Comparison of ENCODE assay signal across 9 mouse cellular contexts in genomic region chr17:80179959-80180358, GRCm38 (mm10). TPM values are rescaled to one million over a fixed set of nuclear protein-coding genes. Genes with fewer than 3 reads are reported as not detected.
DNase-seq lines count a peak whose midpoint lies in the region; ATAC-seq and TF ChIP-seq lines count a peak whose summit lies in the region.
"Had no signal": no experiment of that assay in that cellular context is flagged by ENCODE, and none has a peak within 500 bp of the region (broad histone marks: within the 10 kb centered on the region; RNA-seq: fewer than 3 reads in every experiment).

No protein-coding gene starts in this region.

- TF ChIP-seq CTCF in G1E (IDR thresholded peaks at IDR 0.05; ENCODE audit: low read depth, low read length), result peak; percentile 86
- peak; percentile 94 for TF ChIP-seq CTCF in forebrain, postnatal 0 days (IDR thresholded peaks at IDR 0.05; ENCODE audit: low read depth)

- no peak overlapping the region for H3K4me3 ChIP-seq in G1E (ENCODE audit: low read depth, low read length)
- H3K4me3 ChIP-seq in forebrain, postnatal 0 days (ENCODE audit: low read depth, low read length), result no peak overlapping the region
- H3K4me3 ChIP-seq in neural tube, embryonic 15.5 days (replicated peaks), result no peak overlapping the region
- H3K4me3 ChIP-seq: megakaryocyte, embryonic 14.5 days had no signal

- no peak overlapping the region for H3K9ac ChIP-seq in forebrain, postnatal 0 days
- H3K9ac ChIP-seq in neural tube, embryonic 15.5 days (replicated peaks), result no peak overlapping the region

- intact Hi-C loops in heart, postnatal 36 days (cut with DNase I), result loop anchor here (1.0 to 10.0 kb wide), 3 partner anchors 55 to 318 kb away; partner anchors contain the start of gene Galm

- peaks cover 3% of the 10 kb centered on the region; the same call in 1 of the 2 replicates for H3K4me1 ChIP-seq in G1E (ENCODE audit: insufficient read depth, low read depth, low read length)
- H3K4me1 ChIP-seq in forebrain, postnatal 0 days (ENCODE audit: insufficient read depth), result no peaks in the 10 kb centered on the region; the same call in 1 of the 2 replicates
- no peaks in the 10 kb centered on the region for H3K4me1 ChIP-seq in neural tube, embryonic 15.5 days

- H3K36me3 ChIP-seq in G1E (replicated peaks), result no peaks in the 10 kb centered on the region
- no peaks in the 10 kb centered on the region for H3K36me3 ChIP-seq in forebrain, postnatal 0 days (ENCODE audit: insufficient read depth)
- no peaks in the 10 kb centered on the region for H3K36me3 ChIP-seq in neural tube, embryonic 15.5 days

- peak; percentile 32 for DNase-seq in G1E (ENCODE audit: low spot score)
- peak; percentile 82 for DNase-seq in cerebellum, adult 18-20 months
- peak; percentile 85 for DNase-seq in forebrain, postnatal 0 days
- peak; percentile 74 to 79 for DNase-seq in heart, postnatal 36 days
- DNase-seq in layer of hippocampus, adult 11-12 months (ENCODE audit: low spot score), result peak; percentile 75
- peak; percentile 74 to 78 for DNase-seq in lung, adult 18-20 months
- DNase-seq in thymus, adult 18-20 months, result peak; percentile 42 to 51

- H3K27ac ChIP-seq in forebrain, postnatal 0 days (ENCODE audit: low read depth, low read length), result no peak overlapping the region
- H3K27ac ChIP-seq in neural tube, embryonic 15.5 days (replicated peaks), result no peak overlapping the region

- WGBS in forebrain, postnatal 0 days, result 0% methylated on average over 6 of the region's 6 CpGs
- under 1% methylated on average over 6 of the region's 6 CpGs for WGBS in neural tube, embryonic 15.5 days

- peaks cover 11% of the 10 kb centered on the region for H3K27me3 ChIP-seq in G1E (ENCODE audit: insufficient read depth, low read length)
- no peaks in the 10 kb centered on the region for H3K27me3 ChIP-seq in forebrain, postnatal 0 days (ENCODE audit: insufficient read depth, low read length)
- no peaks in the 10 kb centered on the region for H3K27me3 ChIP-seq in neural tube, embryonic 15.5 days (replicated peaks)

- H3K4me2 ChIP-seq in forebrain, postnatal 0 days (ENCODE audit: low read depth), result no peak overlapping the region
- H3K4me2 ChIP-seq in neural tube, embryonic 15.5 days, result 0 out of 2 replicates have a peak overlapping the region, but pooled peaks have one; percentile 22

- H3K9me3 ChIP-seq in G1E (replicated peaks), result no peaks in the 10 kb centered on the region
- no peaks in the 10 kb centered on the region for H3K9me3 ChIP-seq in forebrain, postnatal 0 days (ENCODE audit: low read length)
- H3K9me3 ChIP-seq in neural tube, embryonic 15.5 days (replicated peaks), result no peaks in the 10 kb centered on the region
- H3K9me3 ChIP-seq: megakaryocyte, embryonic 14.5 days had no signal

- peak; percentile 75 for ATAC-seq in G1E (ENCODE audit: extremely low read depth, insufficient number of reproducible peaks, low FRiP score, poor library complexity, severe bottlenecking)
- peak; percentile 92 for ATAC-seq in forebrain, postnatal 0 days
- peak; percentile 92 for ATAC-seq in neural tube, embryonic 15.5 days (ENCODE audit: low FRiP score)

RNA-seq across cellular contexts. Expression of gene Srsf7, which starts 27.1 kb away (rescaled TPM):
- total RNA-seq in G1E (2014; fragmentation: Nextera tagmentation) (351 and 376 TPM in 2 replicates), G1E (2017) (435 and 486 TPM in 2 replicates)
- polyA plus RNA-seq in G1E (2012), result 134 and 226 TPM in 2 replicates
- total RNA-seq in forebrain, postnatal 0 days (2014; rRNA removed), result 228 and 253 TPM in 2 replicates
- polyA plus RNA-seq in forebrain, postnatal 0 days (2015; fragmentation: Nextera tagmentation; extraction: Ambion mirVana), result 251 and 279 TPM in 2 replicates
- total RNA-seq in heart, postnatal 36 days (2021), result 10 to 100 TPM; 30.6 to 44.4 TPM
- 356 and 410 TPM in 2 replicates for polyA plus RNA-seq in neural tube, embryonic 15.5 days (2015; fragmentation: Nextera tagmentation; extraction: Ambion mirVana)

RNA-seq across cellular contexts. Expression of gene Ttc39d, which starts 27.3 kb away (rescaled TPM):
- 0.30 TPM in 1 of 2 replicates, not detected in the other for total RNA-seq in G1E (2014; fragmentation: Nextera tagmentation)
- total RNA-seq in G1E (2017), result 0.12 and 0.16 TPM in 2 replicates
- not detected in 2 replicates for polyA plus RNA-seq in G1E (2012)
- total RNA-seq in forebrain, postnatal 0 days (2014; rRNA removed), result 0.15 and 0.43 TPM in 2 replicates
- polyA plus RNA-seq in forebrain, postnatal 0 days (2015; fragmentation: Nextera tagmentation; extraction: Ambion mirVana), result 0.05 and 0.19 TPM in 2 replicates
- total RNA-seq in heart, postnatal 36 days (2021), result not detected
- polyA plus RNA-seq in neural tube, embryonic 15.5 days (2015; fragmentation: Nextera tagmentation; extraction: Ambion mirVana), result 0.10 TPM in 1 of 2 replicates, not detected in the other

RNA-seq across cellular contexts. Expression of gene Gemin6, which starts 44.3 kb away (rescaled TPM):
- total RNA-seq in G1E (2014; fragmentation: Nextera tagmentation) (28.8 and 30.9 TPM in 2 replicates), G1E (2017) (42.7 and 43.7 TPM in 2 replicates)
- polyA plus RNA-seq in G1E (2012), result 0.96 and 1.4 TPM in 2 replicates
- total RNA-seq in forebrain, postnatal 0 days (2014; rRNA removed), result 13.9 and 14.0 TPM in 2 replicates
- polyA plus RNA-seq in forebrain, postnatal 0 days (2015; fragmentation: Nextera tagmentation; extraction: Ambion mirVana), result 23.5 and 24.9 TPM in 2 replicates
- total RNA-seq in heart, postnatal 36 days (2021), result 1 to 10 TPM; 4.3 to 5.5 TPM
- polyA plus RNA-seq in neural tube, embryonic 15.5 days (2015; fragmentation: Nextera tagmentation; extraction: Ambion mirVana), result 18.8 and 23.9 TPM in 2 replicates

RNA-seq across cellular contexts. Expression of gene Galm, which starts 52.7 kb away (rescaled TPM):
- not detected in 2 replicates for total RNA-seq in G1E (2014; fragmentation: Nextera tagmentation)
- not detected in 2 replicates for total RNA-seq in G1E (2017)
- polyA plus RNA-seq in G1E (2012), result not detected in 2 replicates
- total RNA-seq in forebrain, postnatal 0 days (2014; rRNA removed), result 2.0 and 2.2 TPM in 2 replicates
- polyA plus RNA-seq in forebrain, postnatal 0 days (2015; fragmentation: Nextera tagmentation; extraction: Ambion mirVana), result 1.7 and 2.0 TPM in 2 replicates
- 10 to 100 TPM; 15.0 to 16.8 TPM for total RNA-seq in heart, postnatal 36 days (2021)
- polyA plus RNA-seq in neural tube, embryonic 15.5 days (2015; fragmentation: Nextera tagmentation; extraction: Ambion mirVana), result 1.9 and 4.0 TPM in 2 replicates

Comparison
In these comparisons a context has a peak if more than half of its experiments do, and no peak if none do; other contexts are left out.
1. DNase-seq: peak in every context shown above with its lines; median percentile 85 in forebrain, postnatal 0 days; 82 in cerebellum, adult 18-20 months; 76 in heart, postnatal 36 days; 76 in lung, adult 18-20 months; 75 in layer of hippocampus, adult 11-12 months; 46 in thymus, adult 18-20 months; 32 in G1E.